Mouse (Mus musculus) lung, postnatal 36 days (tissue): ENCODE results near the gene Ttll13.

ENCODE experiments used
- DNase-seq: peaks from one replicate; pipeline ENCODE4 v3.0.0; 2022; ENCODE audit warnings: mixed read lengths

Gene Ttll13

GRCm38 (mm10) chr7:80246148-80246721, at the start of gene Ttll13:
TSS of gene Ttll13 (plus strand) at chr7:80246376.
- DNase-seq: peak; percentile 99

- DNase-seq: no peak
Measured at GRCm38 (mm10) chr7:80197371-80197770, 48.8 kb upstream of the Ttll13 start.

GRCm38 (mm10) chr7:80197941-80198778, 48.0 kb upstream of the Ttll13 start:
- peak; percentile 87 for DNase-seq

GRCm38 (mm10) chr7:80198863-80199262, 47.3 kb upstream of the Ttll13 start:
- DNase-seq: no peak

- no peak for DNase-seq
Measured at GRCm38 (mm10) chr7:80199286-80199685, 46.9 kb upstream of the Ttll13 start.

- no peak for DNase-seq
Measured at GRCm38 (mm10) chr7:80199851-80200587, 46.2 kb upstream of the Ttll13 start.

GRCm38 (mm10) chr7:80200588-80200945, 45.6 kb upstream of the Ttll13 start:
- DNase-seq: no peak

- DNase-seq: no peak
Measured at GRCm38 (mm10) chr7:80200963-80201539, 45.1 kb upstream of the Ttll13 start.

GRCm38 (mm10) chr7:80201888-80202540, 44.2 kb upstream of the Ttll13 start:
- DNase-seq: no peak

- DNase-seq: no peak
Measured at GRCm38 (mm10) chr7:80202961-80203360, 43.2 kb upstream of the Ttll13 start.

- peak; percentile 53 for DNase-seq
Measured at GRCm38 (mm10) chr7:80203638-80204096, 42.5 kb upstream of the Ttll13 start.

GRCm38 (mm10) chr7:80204362-80204761, 41.8 kb upstream of the Ttll13 start:
- DNase-seq: no peak

- no peak for DNase-seq
Measured at GRCm38 (mm10) chr7:80204961-80205360, 41.2 kb upstream of the Ttll13 start.

GRCm38 (mm10) chr7:80205705-80206589, 40.2 kb upstream of the Ttll13 start:
- no peak for DNase-seq

GRCm38 (mm10) chr7:80207314-80207731, 38.9 kb upstream of the Ttll13 start:
- DNase-seq: peak; percentile 30

GRCm38 (mm10) chr7:80208026-80208642, 38.0 kb upstream of the Ttll13 start:
- DNase-seq: peak; percentile 87

- peak; percentile 90 for DNase-seq
Measured at GRCm38 (mm10) chr7:80208738-80209430, 37.3 kb upstream of the Ttll13 start.

GRCm38 (mm10) chr7:80209669-80210068, 36.5 kb upstream of the Ttll13 start:
- DNase-seq: peak; percentile 62

- no peak for DNase-seq
Measured at GRCm38 (mm10) chr7:80210982-80211381, 35.2 kb upstream of the Ttll13 start.

GRCm38 (mm10) chr7:80213604-80214003, 32.6 kb upstream of the Ttll13 start:
- DNase-seq: no peak
